Mouse (Mus musculus) intestine, embryonic 16.5 days (tissue): ENCODE measurements at regions not wholly inside any gene's neighbourhood (a gene's known extent, or its start where the extent isn't known, plus 50 kb on each side); places are given as distances from the start of the nearest gene placed in this dataset.

ENCODE experiments used
- ATAC-seq: fragments of 200-750 bp; cut with Nextera tagmentation; 2 replicates; pipeline ENCODE4 v1.8.0; 2017; ENCODE audit warnings: moderate TSS enrichment, moderate library complexity
- H3K27ac ChIP-seq: fragments of 300-500 bp; sonication (generic); 2 replicates; pipeline ENCODE4 v1.5.1; 2014; ENCODE audit warnings: mild to moderate bottlenecking, low read length
- H3K27me3 ChIP-seq: fragments of 300-500 bp; sonication (generic); replicated peaks from 2 replicates; pipeline ENCODE4 v1.6.1; 2014; ENCODE audit warnings: low read length, control low read depth, mixed read lengths; ENCODE audit not compliant: control insufficient read depth, insufficient read depth
- H3K36me3 ChIP-seq: fragments of 300-500 bp; sonication (generic); 2 replicates; pipeline ENCODE4 v1.6.1; 2014; ENCODE audit warnings: low read length, control low read depth; ENCODE audit not compliant: control insufficient read depth, insufficient read depth
- H3K4me1 ChIP-seq: fragments of 300-500 bp; sonication (generic); 2 replicates; pipeline ENCODE4 v1.6.1; 2014; ENCODE audit warnings: low read length, control low read depth, mixed read lengths; ENCODE audit not compliant: control insufficient read depth, insufficient read depth
- H3K4me2 ChIP-seq: fragments of 300-500 bp; sonication (generic); 2 replicates; pipeline ENCODE4 v1.6.1; 2014; ENCODE audit warnings: low read depth, low read length, control low read depth
- H3K4me3 ChIP-seq: fragments of 300-500 bp; sonication (generic); 2 replicates; pipeline ENCODE4 v1.5.1; 2014; ENCODE audit warnings: mild to moderate bottlenecking, low read length
- H3K9ac ChIP-seq: fragments of 300-500 bp; sonication (generic); 2 replicates; pipeline ENCODE4 v1.6.1; 2014; ENCODE audit warnings: low read depth, low read length
- H3K9me3 ChIP-seq: fragments of 300-500 bp; sonication (generic); 2 replicates; pipeline ENCODE4 v1.6.1; 2016; ENCODE audit warnings: low read length, control low read depth; ENCODE audit not compliant: control insufficient read depth
- WGBS: fragments of 180-500 bp; shearing (Covaris S2); extraction: QIAGEN DNeasy Blood & Tissue Kit; methylation state at CpG from one replicate; pipeline ENCODE4 v1.1.7; 2014; 5-methylcytosine and 5-hydroxymethylcytosine counted together

DNA sequence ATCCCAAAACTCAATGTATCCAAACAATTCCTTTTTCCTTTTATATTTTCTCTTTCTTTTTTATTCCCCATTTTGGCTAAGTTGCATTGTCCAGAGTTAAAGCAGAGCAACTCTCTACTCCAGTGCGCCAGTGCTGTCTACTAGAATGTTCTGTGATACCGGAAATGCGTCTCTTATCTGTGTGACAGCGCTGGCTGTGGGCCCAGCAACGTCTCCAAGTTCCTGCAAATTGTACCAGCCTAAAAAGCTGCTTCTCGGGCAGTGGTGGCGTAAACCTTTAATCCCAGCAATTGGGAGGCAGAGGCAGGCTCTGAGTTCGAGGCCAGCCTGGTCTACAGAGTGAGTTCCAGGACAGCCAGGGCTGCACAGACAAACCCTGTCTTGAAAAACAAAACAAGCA is 59.4 kb downstream of the Cox18 start:
- H3K9me3 ChIP-seq = no peaks in the 10 kb centered on the region
- WGBS = 85% methylated on average over 8 of the region's 8 CpGs
- H3K4me3 ChIP-seq = no peak overlapping the region
- H3K4me2 ChIP-seq = no peak overlapping the region
- H3K36me3 ChIP-seq = no peaks in the 10 kb centered on the region
- H3K9ac ChIP-seq = no peak overlapping the region
- H3K27me3 ChIP-seq = no peaks in the 10 kb centered on the region
- H3K4me1 ChIP-seq = no peaks in the 10 kb centered on the region
- ATAC-seq = no peak
- H3K27ac ChIP-seq = no peak overlapping the region

- Histone ChIP-seq H3K36me3 (no peaks in the 10 kb centered on the region), H3K4me2 (no peak overlapping the region), H3K27ac (no peak overlapping the region), H3K27me3 (no peaks in the 10 kb centered on the region), H3K9me3 (no peaks in the 10 kb centered on the region), H3K4me1 (no peaks in the 10 kb centered on the region), H3K9ac (no peak overlapping the region), H3K4me3 (no peak overlapping the region)
- 70% methylated on average over 18 of the region's 18 CpGs for WGBS
- no peak for ATAC-seq
Measured at GRCm38 (mm10) chr5:90163033-90163859, 60.6 kb downstream of the Cox18 start.

DNA sequence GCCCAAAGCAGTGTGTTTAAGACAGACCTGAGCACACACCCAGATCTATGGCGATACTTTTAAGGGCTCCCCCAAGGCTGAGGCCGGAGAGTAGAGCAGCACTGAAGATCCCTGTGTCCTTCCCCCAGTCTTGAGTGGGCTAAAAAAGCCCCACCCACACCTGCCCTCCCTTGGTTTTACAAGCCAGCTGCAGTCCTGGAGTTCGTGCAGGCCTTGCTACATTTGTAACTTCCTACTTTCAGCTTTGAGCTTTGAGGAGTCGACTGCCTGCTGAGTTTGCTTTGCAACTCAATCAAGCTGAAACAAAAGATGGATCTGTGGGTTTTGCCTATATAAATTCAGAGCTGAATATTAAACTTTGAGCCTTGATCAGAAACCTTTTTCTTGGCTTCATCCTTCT is 63.5 kb downstream of the Cox18 start:
- Histone ChIP-seq H3K9ac (no peak overlapping the region), H3K27me3 (no peaks in the 10 kb centered on the region), H3K9me3 (no peaks in the 10 kb centered on the region), H3K27ac (no peak overlapping the region), H3K36me3 (no peaks in the 10 kb centered on the region), H3K4me3 (no peak overlapping the region), H3K4me2 (no peak overlapping the region), H3K4me1 (no peaks in the 10 kb centered on the region)
- 62% methylated on average over 4 of the region's 4 CpGs for WGBS
- ATAC-seq = no peak

GRCm38 (mm10) chr5:90156522-90156921 is 67.3 kb downstream of the Cox18 start:
- Histone ChIP-seq H3K4me1 (no peaks in the 10 kb centered on the region), H3K27ac (no peak overlapping the region), H3K27me3 (no peaks in the 10 kb centered on the region), H3K9me3 (no peaks in the 10 kb centered on the region), H3K36me3 (no peaks in the 10 kb centered on the region), H3K4me3 (no peak overlapping the region), H3K9ac (no peak overlapping the region), H3K4me2 (no peak overlapping the region)
- 88% methylated on average over 4 of the region's 4 CpGs for WGBS
- no peak for ATAC-seq

GRCm38 (mm10) chr5:90149611-90150532 is 73.9 kb downstream of the Cox18 start:
- H3K4me3 ChIP-seq = no peak overlapping the region
- no peak for ATAC-seq
- H3K9ac ChIP-seq = no peak overlapping the region
- no peaks in the 10 kb centered on the region for H3K27me3 ChIP-seq
- no peaks in the 10 kb centered on the region for H3K4me1 ChIP-seq
- H3K36me3 ChIP-seq = no peaks in the 10 kb centered on the region
- no peak overlapping the region for H3K4me2 ChIP-seq
- H3K9me3 ChIP-seq = no peaks in the 10 kb centered on the region
- 72% methylated on average over 22 of the region's 22 CpGs for WGBS
- H3K27ac ChIP-seq = no peak overlapping the region

DNA sequence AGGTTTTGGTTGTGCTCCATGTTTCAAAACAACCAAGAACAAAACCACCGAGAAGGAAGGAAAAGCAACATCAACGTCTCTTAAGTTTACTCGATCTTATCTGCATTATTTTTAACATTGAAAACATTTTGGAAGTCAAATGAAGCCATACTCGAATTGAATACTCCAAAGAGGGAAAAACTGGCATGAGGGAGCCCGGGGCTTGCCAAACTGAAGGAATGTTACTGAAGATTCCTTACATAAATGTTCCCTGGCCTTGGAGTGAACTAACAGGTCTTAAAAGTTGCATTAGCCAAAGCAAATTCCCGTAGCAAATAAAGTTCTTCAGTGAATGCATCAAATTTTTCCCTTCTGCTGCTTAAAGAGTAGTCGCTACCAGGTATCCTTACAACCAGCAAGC is 87.8 kb downstream of the Cox18 start:
- 81% methylated on average over 7 of the region's 7 CpGs for WGBS
- H3K4me1 ChIP-seq = no peaks in the 10 kb centered on the region
- no peak overlapping the region for H3K4me3 ChIP-seq
- no peak overlapping the region for H3K27ac ChIP-seq
- no peaks in the 10 kb centered on the region for H3K36me3 ChIP-seq
- H3K9me3 ChIP-seq = no peaks in the 10 kb centered on the region
- no peaks in the 10 kb centered on the region for H3K27me3 ChIP-seq
- no peak for ATAC-seq
- no peak overlapping the region for H3K9ac ChIP-seq
- no peak overlapping the region for H3K4me2 ChIP-seq

- no peaks in the 10 kb centered on the region for H3K36me3 ChIP-seq
- WGBS = 90% methylated on average over 1 of the region's 1 CpGs
- no peak overlapping the region for H3K27ac ChIP-seq
- no peak overlapping the region for H3K4me2 ChIP-seq
- no peak overlapping the region for H3K9ac ChIP-seq
- ATAC-seq = no peak
- no peaks in the 10 kb centered on the region for H3K9me3 ChIP-seq
- H3K27me3 ChIP-seq = no peaks in the 10 kb centered on the region
- no peak overlapping the region for H3K4me3 ChIP-seq
- H3K4me1 ChIP-seq = no peaks in the 10 kb centered on the region
Measured at GRCm38 (mm10) chr5:90107036-90107435, 116.8 kb downstream of the Cox18 start.

GRCm38 (mm10) chr5:90104672-90105071 is 119.1 kb downstream of the Cox18 start:
- ATAC-seq = no peak
- Histone ChIP-seq H3K4me3 (no peak overlapping the region), H3K9me3 (no peaks in the 10 kb centered on the region), H3K27me3 (no peaks in the 10 kb centered on the region), H3K9ac (no peak overlapping the region), H3K4me1 (no peaks in the 10 kb centered on the region), H3K27ac (no peak overlapping the region), H3K4me2 (no peak overlapping the region), H3K36me3 (no peaks in the 10 kb centered on the region)
- 49% methylated on average over 7 of the region's 7 CpGs for WGBS

DNA sequence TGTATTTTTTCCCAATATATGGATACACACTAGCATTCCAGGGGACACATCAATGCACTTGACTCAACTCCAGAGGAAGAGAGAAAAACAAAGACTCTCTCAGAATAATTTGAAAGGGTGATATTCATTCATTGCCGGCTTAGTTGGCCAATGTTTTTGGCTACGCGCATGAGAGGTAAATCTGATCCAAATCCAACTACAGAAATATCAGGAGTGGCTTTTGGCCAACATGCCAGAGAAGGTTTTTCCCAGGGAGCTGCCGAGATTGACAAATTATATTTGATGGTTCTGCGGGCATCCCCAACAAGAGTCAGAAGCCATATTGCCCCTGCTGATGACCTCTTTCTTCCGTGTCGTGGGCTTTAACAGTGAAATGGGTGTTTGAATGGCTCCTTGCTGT is 135.3 kb downstream of the Cox18 start:
- 89% methylated on average over 7 of the region's 7 CpGs for WGBS
- no peaks in the 10 kb centered on the region for H3K27me3 ChIP-seq

More for the DNA sequence above, 135.3 kb downstream of the Cox18 start:
- Histone ChIP-seq H3K9ac (no peak overlapping the region), H3K4me1 (no peaks in the 10 kb centered on the region), H3K9me3 (no peaks in the 10 kb centered on the region), H3K27ac (no peak overlapping the region), H3K4me3 (no peak overlapping the region), H3K36me3 (no peaks in the 10 kb centered on the region), H3K4me2 (no peak overlapping the region)
- ATAC-seq = no peak
